Mouse (Mus musculus) monocyte, adult 2 months (primary cell): ENCODE data around the gene Stk33.

Experiments used
- DNase-seq, 2 experiments: peaks; one replicate each; pipeline ENCODE4 v3.0.0; 2022; ENCODE audit warnings: low spot score in 2 of 2, low read depth in 1 of 2

The Stk33 gene

GRCm38 (mm10) chr7:109358435-109359187, 80.3 kb downstream of the Stk33 start:
- no peak for DNase-seq

GRCm38 (mm10) chr7:109357877-109358276, 81.0 kb downstream of the Stk33 start:
- DNase-seq = no peak

- DNase-seq = no peak
Observed at GRCm38 (mm10) chr7:109347241-109347640, 91.6 kb downstream of the Stk33 start.

- DNase-seq = no peak
Observed at GRCm38 (mm10) chr7:109331722-109332121, 107.2 kb downstream of the Stk33 start.

GRCm38 (mm10) chr7:109328772-109329171, 110.1 kb downstream of the Stk33 start:
- no peak for DNase-seq

GRCm38 (mm10) chr7:109326813-109327212, 112.1 kb downstream of the Stk33 start:
- DNase-seq = no peak

GRCm38 (mm10) chr7:109325731-109326130, 113.2 kb downstream of the Stk33 start:
- DNase-seq = no peak

GRCm38 (mm10) chr7:109325169-109325568, 113.7 kb downstream of the Stk33 start:
- DNase-seq = no peak

GRCm38 (mm10) chr7:109309506-109309905, 129.4 kb downstream of the Stk33 start:
- no peak for DNase-seq

- no peak for DNase-seq
Observed at GRCm38 (mm10) chr7:109295807-109296206, 143.1 kb downstream of the Stk33 start.

GRCm38 (mm10) chr7:109295351-109295750, 143.5 kb downstream of the Stk33 start:
- no peak for DNase-seq

- no peak for DNase-seq
Observed at GRCm38 (mm10) chr7:109290501-109290900, 148.4 kb downstream of the Stk33 start.

- no peak for DNase-seq
Observed at GRCm38 (mm10) chr7:109289106-109289505, 149.8 kb downstream of the Stk33 start.

GRCm38 (mm10) chr7:109282106-109282505, 156.8 kb downstream of the Stk33 start:
- no peak for DNase-seq

- no peak for DNase-seq
Observed at GRCm38 (mm10) chr7:109276622-109277021, 162.3 kb downstream of the Stk33 start.

GRCm38 (mm10) chr7:109275901-109276300, 163.0 kb downstream of the Stk33 start:
- DNase-seq = no peak

- no peak for DNase-seq
Observed at GRCm38 (mm10) chr7:109275151-109275550, 163.7 kb downstream of the Stk33 start.

GRCm38 (mm10) chr7:109274289-109274688, 164.6 kb downstream of the Stk33 start:
- no peak for DNase-seq

GRCm38 (mm10) chr7:109269046-109269445, 169.8 kb downstream of the Stk33 start:
- DNase-seq = no peak

GRCm38 (mm10) chr7:109267370-109267769, 171.5 kb downstream of the Stk33 start:
- no peak for DNase-seq

GRCm38 (mm10) chr7:109266181-109266580, 172.7 kb downstream of the Stk33 start:
- DNase-seq = no peak

- DNase-seq = no peak
Observed at GRCm38 (mm10) chr7:109265606-109266005, 173.3 kb downstream of the Stk33 start.
